Mouse (Mus musculus): ENCODE measurements around the gene Scap.

- no peak for TF ChIP-seq POLR2A (IDR thresholded peaks at IDR 0.05; ENCODE audit: borderline replicate concordance, low read depth, low read length)
- no peak for TF ChIP-seq CTCF (IDR thresholded peaks at IDR 0.05; ENCODE audit: low read depth, low read length)
Measured at GRCm38 (mm10) chr9:110328178-110328577, 4.9 kb upstream of the Scap start.

All from bone marrow macrophage, adult 2 months (primary cell).